ENCODE assay signal across 17 mouse cellular contexts in the genomic region with DNA sequence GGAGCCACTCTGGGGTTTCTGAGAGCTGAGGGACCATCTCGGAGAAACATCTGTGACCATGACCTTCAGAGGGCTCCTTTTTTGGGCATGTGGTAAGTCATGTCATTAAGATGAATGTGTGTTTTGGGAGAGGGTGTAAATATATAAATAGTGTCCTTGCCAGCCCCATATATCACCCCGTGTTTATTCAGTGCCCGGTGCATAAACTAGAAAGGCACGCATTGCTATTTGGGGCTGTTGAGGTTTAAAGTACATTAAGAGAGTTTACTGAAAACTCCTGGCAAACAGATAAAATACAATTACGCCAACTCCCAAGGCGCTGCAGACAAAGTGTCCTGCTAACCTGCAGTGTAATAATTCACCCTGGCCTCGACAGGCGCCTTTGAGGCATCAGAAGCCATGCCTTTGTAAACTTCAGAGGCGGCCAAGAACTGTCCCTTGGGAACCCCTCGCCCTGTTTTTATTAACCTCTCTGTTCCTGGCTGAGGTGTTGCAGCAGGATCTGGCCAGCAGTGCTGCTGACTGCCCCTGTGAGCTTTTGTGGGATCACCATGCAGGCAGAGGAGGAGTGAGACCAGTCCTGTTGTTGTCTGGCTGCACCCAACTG.
DNase-seq lines count a peak whose midpoint lies in the region; ATAC-seq and TF ChIP-seq lines count a peak whose summit lies in the region.
"Had no signal": no experiment of that assay in that cellular context is flagged by ENCODE, and none has a peak within 500 bp of the region (broad histone marks: within the 10 kb centered on the region; RNA-seq: fewer than 3 reads in every experiment).

No protein-coding gene starts in this region.

- H3K4me1 ChIP-seq in lung, embryonic 14.5 days (ENCODE audit: insufficient read depth): no peaks in the 10 kb centered on the region
- no peaks in the 10 kb centered on the region for H3K4me1 ChIP-seq in neural tube, embryonic 14.5 days (ENCODE audit: control insufficient read depth, insufficient read depth, low read length)
- no peaks in the 10 kb centered on the region for H3K4me1 ChIP-seq in forebrain, embryonic 15.5 days
- H3K4me1 ChIP-seq: embryonic facial prominence, embryonic 12.5 days; forebrain, embryonic 13.5 days; heart, embryonic 15.5 days; limb, embryonic 15.5 days had no signal

- H3K27me3 ChIP-seq in lung, embryonic 14.5 days (ENCODE audit: insufficient read depth, low read length): no peaks in the 10 kb centered on the region
- no peaks in the 10 kb centered on the region for H3K27me3 ChIP-seq in neural tube, embryonic 14.5 days (ENCODE audit: control insufficient read depth, insufficient read depth, low read length)
- no peaks in the 10 kb centered on the region for H3K27me3 ChIP-seq in forebrain, embryonic 15.5 days
- H3K27me3 ChIP-seq: embryonic facial prominence, embryonic 12.5 days; forebrain, embryonic 13.5 days; heart, embryonic 15.5 days; limb, embryonic 15.5 days had no signal

- H3K4me3 ChIP-seq in lung, embryonic 14.5 days (ENCODE audit: low read depth, low read length): no peak overlapping the region
- no peak overlapping the region for H3K4me3 ChIP-seq in neural tube, embryonic 14.5 days (ENCODE audit: low read depth, low read length)
- no peak overlapping the region for H3K4me3 ChIP-seq in forebrain, embryonic 15.5 days
- H3K4me3 ChIP-seq: embryonic facial prominence, embryonic 12.5 days; forebrain, embryonic 13.5 days; heart, embryonic 15.5 days; limb, embryonic 15.5 days had no signal

- DNase-seq in lung, embryonic 14.5 days: peak; percentile 57
- DNase-seq in lung, postnatal 25 days (ENCODE audit: low spot score): no peak
- peak; percentile 41 for DNase-seq in embryo, embryonic 10 days (ENCODE audit: low spot score)
- DNase-seq in kidney, postnatal 10 days: peak; percentile 41
- DNase-seq in ovary, adult 18-20 months (ENCODE audit: low spot score): no peak
- DNase-seq: cerebellum, adult 18-20 months; gastrocnemius, postnatal 36 days; lung, postnatal 14 days; right cerebral cortex, adult 18-20 months had no signal

- no peak for TF ChIP-seq CTCF in lung, embryonic 14.5 days (IDR thresholded peaks at IDR 0.05; ENCODE audit: low read depth)

- peak; percentile 65 for ATAC-seq in lung, embryonic 14.5 days (ENCODE audit: insufficient read depth)
- ATAC-seq in neural tube, embryonic 14.5 days (ENCODE audit: low read depth): peak; percentile 49; the same call in 1 of the 2 replicates
- no peak for ATAC-seq in forebrain, embryonic 15.5 days (replicated peaks)
- ATAC-seq in monocyte, adult 5-6 weeks (replicated peaks; ENCODE audit: insufficient number of reproducible peaks, low FRiP score, low TSS enrichment, poor library complexity, severe bottlenecking): no peak
- ATAC-seq: forebrain, embryonic 13.5 days; hindbrain, embryonic 16.5 days had no signal

- no peak overlapping the region for H3K4me2 ChIP-seq in lung, embryonic 14.5 days
- no peak overlapping the region for H3K4me2 ChIP-seq in neural tube, embryonic 14.5 days (ENCODE audit: low read depth, low read length)
- H3K4me2 ChIP-seq in forebrain, embryonic 15.5 days (replicated peaks): no peak overlapping the region
- H3K4me2 ChIP-seq: embryonic facial prominence, embryonic 12.5 days; forebrain, embryonic 13.5 days; heart, embryonic 15.5 days; limb, embryonic 15.5 days had no signal

- no peaks in the 10 kb centered on the region for H3K9me3 ChIP-seq in lung, embryonic 14.5 days (ENCODE audit: low read depth, low read length)
- H3K9me3 ChIP-seq in neural tube, embryonic 14.5 days (ENCODE audit: control insufficient read depth, low read length): no peaks in the 10 kb centered on the region
- no peaks in the 10 kb centered on the region for H3K9me3 ChIP-seq in forebrain, embryonic 15.5 days
- H3K9me3 ChIP-seq: embryonic facial prominence, embryonic 12.5 days; forebrain, embryonic 13.5 days; heart, embryonic 15.5 days; limb, embryonic 15.5 days had no signal

- no peak overlapping the region for H3K27ac ChIP-seq in lung, embryonic 14.5 days (ENCODE audit: low read depth)
- H3K27ac ChIP-seq in neural tube, embryonic 14.5 days (ENCODE audit: low read depth, low read length): no peak overlapping the region
- H3K27ac ChIP-seq in forebrain, embryonic 15.5 days (replicated peaks): no peak overlapping the region
- H3K27ac ChIP-seq: embryonic facial prominence, embryonic 12.5 days; forebrain, embryonic 13.5 days; heart, embryonic 15.5 days; limb, embryonic 15.5 days had no signal

- H3K9ac ChIP-seq in lung, embryonic 14.5 days: no peak overlapping the region
- H3K9ac ChIP-seq in neural tube, embryonic 14.5 days (replicated peaks; ENCODE audit: low read depth, low read length): no peak overlapping the region
- no peak overlapping the region for H3K9ac ChIP-seq in forebrain, embryonic 15.5 days (replicated peaks)
- H3K9ac ChIP-seq: embryonic facial prominence, embryonic 12.5 days; forebrain, embryonic 13.5 days; heart, embryonic 15.5 days; limb, embryonic 15.5 days had no signal

- WGBS in lung, embryonic 14.5 days: 7% methylated on average over 10 of the region's 10 CpGs
- 12% methylated on average over 10 of the region's 10 CpGs for WGBS in neural tube, embryonic 14.5 days
- 83% methylated on average over 10 of the region's 10 CpGs for WGBS in forebrain, embryonic 15.5 days

- no peaks in the 10 kb centered on the region for H3K36me3 ChIP-seq in lung, embryonic 14.5 days (ENCODE audit: insufficient read depth)
- no peaks in the 10 kb centered on the region for H3K36me3 ChIP-seq in neural tube, embryonic 14.5 days (ENCODE audit: control insufficient read depth, insufficient read depth, low read length)
- no peaks in the 10 kb centered on the region for H3K36me3 ChIP-seq in forebrain, embryonic 15.5 days
- H3K36me3 ChIP-seq: embryonic facial prominence, embryonic 12.5 days; heart, embryonic 15.5 days; limb, embryonic 15.5 days had no signal

Comparison
In these comparisons a context has a peak if more than half of its experiments do, and no peak if none do; other contexts are left out.
1. DNase-seq: peak in lung, embryonic 14.5 days (single experiment), embryo, embryonic 10 days (single experiment) and kidney, postnatal 10 days (single experiment); none in lung, postnatal 25 days (single experiment) and ovary, adult 18-20 months (single experiment).
2. ATAC-seq: peak in lung, embryonic 14.5 days (single experiment) and neural tube, embryonic 14.5 days (single experiment); none in forebrain, embryonic 15.5 days (single experiment) and monocyte, adult 5-6 weeks (single experiment).